Mouse (Mus musculus): Measurements from ENCODE around the gene Chia1. TPM values are rescaled to one million over a fixed set of nuclear protein-coding genes. Genes with fewer than 3 reads are reported as not detected.
"Not testable (repeated sequence)": the region's sequence is repeated elsewhere in the genome, so short reads cannot be mapped to it uniquely, and the experiment has no call there.

The Chia1 gene
- total RNA-seq (2021) (not detected), polyA plus RNA-seq (2012; rRNA removed) (0.31 TPM in 1 of 2 replicates, not detected in the other)
- long read RNA-seq = 0 reads

GRCm38 (mm10) chr3:106112929-106113328, at the start of gene Chia1:
Gene Chia1 (plus strand): TSS chr3:106113229.
- TF ChIP-seq EP300 (IDR thresholded peaks at IDR 0.05; ENCODE audit: insufficient read depth, low read depth, low read length) (no peak), POLR2A (IDR thresholded peaks at IDR 0.05; ENCODE audit: insufficient read depth, low read depth, low read length) (no peak), CTCF (IDR thresholded peaks at IDR 0.05) (no peak)
- Histone ChIP-seq H3K27ac (no peak within 1 kb of the TSS), H3K79me2 (replicated peaks; ENCODE audit: control insufficient read depth, insufficient read depth, low read length) (no peaks in the 10 kb centered on the region), H3K27me3 (ENCODE audit: control insufficient read depth, insufficient read depth, low read length) (no peaks in the 10 kb centered on the region), H3K36me3 (ENCODE audit: control insufficient read depth, insufficient read depth, low read length) (no peaks in the 10 kb centered on the region), H3K4me1 (ENCODE audit: control insufficient read depth, insufficient read depth, low read length) (no peaks in the 10 kb centered on the region), H3K4me3 (no peak within 1 kb of the TSS), H3K9ac (ENCODE audit: low read depth, low read length) (no peak within 1 kb of the TSS)
- intact Hi-C loops (cut with DNase I) = no loop called here
- DNase-seq = no peak
- 72% methylated on average over 3 of the region's 3 CpGs for WGBS

GRCm38 (mm10) chr3:106067707-106068106, 45.3 kb upstream of the Chia1 start:
- WGBS = 32% methylated on average over 5 of the region's 5 CpGs
- H3K27me3 ChIP-seq (ENCODE audit: control insufficient read depth, insufficient read depth, low read length); DNase-seq; H3K4me3 ChIP-seq; H3K9ac ChIP-seq (ENCODE audit: low read depth, low read length); intact Hi-C loops (cut with DNase I); H3K4me1 ChIP-seq (ENCODE audit: control insufficient read depth, insufficient read depth, low read length); H3K27ac ChIP-seq; H3K36me3 ChIP-seq (ENCODE audit: control insufficient read depth, insufficient read depth, low read length); H3K79me2 ChIP-seq (replicated peaks; ENCODE audit: control insufficient read depth, insufficient read depth, low read length): not testable (repeated sequence)

- Histone ChIP-seq H3K27me3 (ENCODE audit: control insufficient read depth, insufficient read depth, low read length) (no peaks in the 10 kb centered on the region), H3K79me2 (replicated peaks; ENCODE audit: control insufficient read depth, insufficient read depth, low read length) (no peaks in the 10 kb centered on the region), H3K27ac (no peak overlapping the region), H3K4me3 (no peak overlapping the region), H3K9ac (ENCODE audit: low read depth, low read length) (no peak overlapping the region), H3K36me3 (ENCODE audit: control insufficient read depth, insufficient read depth, low read length) (no peaks in the 10 kb centered on the region), H3K4me1 (ENCODE audit: control insufficient read depth, insufficient read depth, low read length) (no peaks in the 10 kb centered on the region)
- no peak for DNase-seq
- no peak for TF ChIP-seq POLR2A (IDR thresholded peaks at IDR 0.05; ENCODE audit: insufficient read depth, low read depth, low read length)
- TF ChIP-seq EP300 (IDR thresholded peaks at IDR 0.05; ENCODE audit: insufficient read depth, low read depth, low read length) = no peak
- TF ChIP-seq CTCF (IDR thresholded peaks at IDR 0.05) = no peak
- intact Hi-C loops (cut with DNase I) = no loop called here
- 62% methylated on average over 2 of the region's 2 CpGs for WGBS
Observed at GRCm38 (mm10) chr3:106070994-106071393, 42.0 kb upstream of the Chia1 start.

GRCm38 (mm10) chr3:106074824-106075223, 38.2 kb upstream of the Chia1 start:
- Histone ChIP-seq H3K27me3 (ENCODE audit: control insufficient read depth, insufficient read depth, low read length) (no peaks in the 10 kb centered on the region), H3K36me3 (ENCODE audit: control insufficient read depth, insufficient read depth, low read length) (no peaks in the 10 kb centered on the region), H3K4me1 (ENCODE audit: control insufficient read depth, insufficient read depth, low read length) (no peaks in the 10 kb centered on the region), H3K79me2 (replicated peaks; ENCODE audit: control insufficient read depth, insufficient read depth, low read length) (no peaks in the 10 kb centered on the region), H3K9ac (ENCODE audit: low read depth, low read length) (no peak overlapping the region), H3K27ac (no peak overlapping the region), H3K4me3 (no peak overlapping the region)
- intact Hi-C loops (cut with DNase I) = no loop called here
- WGBS = 14% methylated on average over 1 of the region's 1 CpGs
- TF ChIP-seq EP300 (IDR thresholded peaks at IDR 0.05; ENCODE audit: insufficient read depth, low read depth, low read length) (no peak), CTCF (IDR thresholded peaks at IDR 0.05) (no peak), POLR2A (IDR thresholded peaks at IDR 0.05; ENCODE audit: insufficient read depth, low read depth, low read length) (no peak)
- no peak for DNase-seq

- H3K9ac ChIP-seq (ENCODE audit: low read depth, low read length) = no peak overlapping the region
- no peaks in the 10 kb centered on the region for H3K27me3 ChIP-seq (ENCODE audit: control insufficient read depth, insufficient read depth, low read length)
- H3K4me3 ChIP-seq = no peak overlapping the region
- no peak for DNase-seq
- intact Hi-C loops (cut with DNase I) = no loop called here
- H3K36me3 ChIP-seq (ENCODE audit: control insufficient read depth, insufficient read depth, low read length) = no peaks in the 10 kb centered on the region
- H3K4me1 ChIP-seq (ENCODE audit: control insufficient read depth, insufficient read depth, low read length) = no peaks in the 10 kb centered on the region
- H3K79me2 ChIP-seq (replicated peaks; ENCODE audit: control insufficient read depth, insufficient read depth, low read length) = no peaks in the 10 kb centered on the region
- H3K27ac ChIP-seq = no peak overlapping the region
- no peak for TF ChIP-seq CTCF (IDR thresholded peaks at IDR 0.05)
- TF ChIP-seq EP300 (IDR thresholded peaks at IDR 0.05; ENCODE audit: insufficient read depth, low read depth, low read length) = no peak
- TF ChIP-seq POLR2A (IDR thresholded peaks at IDR 0.05; ENCODE audit: insufficient read depth, low read depth, low read length) = no peak
Observed at GRCm38 (mm10) chr3:106126999-106127398, 14.0 kb downstream of the Chia1 start.

- Histone ChIP-seq H3K4me1 (ENCODE audit: control insufficient read depth, insufficient read depth, low read length) (no peaks in the 10 kb centered on the region), H3K79me2 (replicated peaks; ENCODE audit: control insufficient read depth, insufficient read depth, low read length) (no peaks in the 10 kb centered on the region), H3K9ac (ENCODE audit: low read depth, low read length) (no peak overlapping the region), H3K27ac (no peak overlapping the region), H3K36me3 (ENCODE audit: control insufficient read depth, insufficient read depth, low read length) (no peaks in the 10 kb centered on the region), H3K27me3 (ENCODE audit: control insufficient read depth, insufficient read depth, low read length) (no peaks in the 10 kb centered on the region), H3K4me3 (no peak overlapping the region)
- TF ChIP-seq POLR2A (IDR thresholded peaks at IDR 0.05; ENCODE audit: insufficient read depth, low read depth, low read length) = no peak
- TF ChIP-seq EP300 (IDR thresholded peaks at IDR 0.05; ENCODE audit: insufficient read depth, low read depth, low read length) = no peak
- no peak for TF ChIP-seq CTCF (IDR thresholded peaks at IDR 0.05)
- no peak for DNase-seq
- intact Hi-C loops (cut with DNase I) = no loop called here
- 60% methylated on average over 4 of the region's 4 CpGs for WGBS
Observed at GRCm38 (mm10) chr3:106128807-106129493, 15.9 kb downstream of the Chia1 start.

Measured in heart, adult 2 months (tissue).